Mouse (Mus musculus): Measurements from ENCODE around the gene Vmn1r236. TPM values are rescaled to one million over a fixed set of nuclear protein-coding genes. Genes with fewer than 3 reads are reported as not detected.
A peak's percentile ranks its signal among the peaks of the same experiment; 100 is the strongest.

Gene Vmn1r236
- not detected in 2 replicates for polyA plus RNA-seq (2015; fragmentation: Nextera tagmentation; extraction: Ambion mirVana)

GRCm38 (mm10) chr17:21282642-21283041, at the start of gene Vmn1r236:
Gene Vmn1r236, plus strand, starts transcription at chr17:21282942.
- Histone ChIP-seq H3K27me3 (no peaks in the 10 kb centered on the region), H3K36me3 (no peaks in the 10 kb centered on the region), H3K4me1 (replicated peaks) (no peaks in the 10 kb centered on the region), H3K4me3 (no peak within 1 kb of the TSS), H3K27ac (no peak within 1 kb of the TSS), H3K9me3 (replicated peaks) (no peaks in the 10 kb centered on the region), H3K4me2 (no peak within 1 kb of the TSS), H3K9ac (no peak within 1 kb of the TSS)
- 67% methylated on average over 3 of the region's 3 CpGs for WGBS
- ATAC-seq (replicated peaks; ENCODE audit: insufficient number of reproducible peaks, insufficient read depth, low FRiP score, low read depth): no peak

GRCm38 (mm10) chr17:21256111-21256510, 26.6 kb upstream of the Vmn1r236 start, which contains the start of gene Vmn1r235:
Gene Vmn1r235, plus strand, starts transcription at chr17:21256411.
- Histone ChIP-seq H3K4me2 (no peak within 1 kb of the TSS), H3K27ac (no peak within 1 kb of the TSS), H3K4me3 (no peak within 1 kb of the TSS), H3K9ac (no peak within 1 kb of the TSS), H3K36me3 (no peaks in the 10 kb centered on the region), H3K27me3 (no peaks in the 10 kb centered on the region), H3K9me3 (replicated peaks) (no peaks in the 10 kb centered on the region), H3K4me1 (replicated peaks) (no peaks in the 10 kb centered on the region)
- no peak for ATAC-seq (replicated peaks; ENCODE audit: insufficient number of reproducible peaks, insufficient read depth, low FRiP score, low read depth)

GRCm38 (mm10) chr17:21272103-21272502, 10.6 kb upstream of the Vmn1r236 start:
- H3K9me3 ChIP-seq (replicated peaks): no peaks in the 10 kb centered on the region
- no peak overlapping the region for H3K9ac ChIP-seq
- no peak overlapping the region for H3K4me3 ChIP-seq
- no peaks in the 10 kb centered on the region for H3K4me1 ChIP-seq (replicated peaks)
- no peak overlapping the region for H3K4me2 ChIP-seq
- 10% methylated on average over 4 of the region's 4 CpGs for WGBS
- H3K36me3 ChIP-seq: no peaks in the 10 kb centered on the region
- no peak overlapping the region for H3K27ac ChIP-seq
- no peak for ATAC-seq (replicated peaks; ENCODE audit: insufficient number of reproducible peaks, insufficient read depth, low FRiP score, low read depth)
- H3K27me3 ChIP-seq: no peaks in the 10 kb centered on the region

GRCm38 (mm10) chr17:21284395-21284794, 1.7 kb downstream of the Vmn1r236 start:
- Histone ChIP-seq H3K36me3 (no peaks in the 10 kb centered on the region), H3K27ac (no peak overlapping the region), H3K9me3 (replicated peaks) (no peaks in the 10 kb centered on the region), H3K4me3 (no peak overlapping the region), H3K27me3 (no peaks in the 10 kb centered on the region), H3K4me2 (no peak overlapping the region), H3K9ac (no peak overlapping the region), H3K4me1 (replicated peaks) (no peaks in the 10 kb centered on the region)
- no peak for ATAC-seq (replicated peaks; ENCODE audit: insufficient number of reproducible peaks, insufficient read depth, low FRiP score, low read depth)

- Histone ChIP-seq H3K4me2 (no peak overlapping the region), H3K36me3 (no peaks in the 10 kb centered on the region), H3K9ac (no peak overlapping the region), H3K4me1 (replicated peaks) (no peaks in the 10 kb centered on the region), H3K27me3 (no peaks in the 10 kb centered on the region), H3K9me3 (replicated peaks) (no peaks in the 10 kb centered on the region), H3K4me3 (no peak overlapping the region), H3K27ac (no peak overlapping the region)
- peak; percentile 77; the same call in 1 of the 2 replicates for ATAC-seq (replicated peaks; ENCODE audit: insufficient number of reproducible peaks, insufficient read depth, low FRiP score, low read depth)
Observed at GRCm38 (mm10) chr17:21289695-21290094, 7.0 kb downstream of the Vmn1r236 start.

GRCm38 (mm10) chr17:21311565-21311964, 28.8 kb downstream of the Vmn1r236 start, which contains the start of gene Vmn1r237:
Gene Vmn1r237, plus strand, starts transcription at chr17:21311865.
- no peak for ATAC-seq (replicated peaks; ENCODE audit: insufficient number of reproducible peaks, insufficient read depth, low FRiP score, low read depth)
- Histone ChIP-seq H3K4me1 (replicated peaks) (no peaks in the 10 kb centered on the region), H3K27me3 (no peaks in the 10 kb centered on the region), H3K9ac (no peak within 1 kb of the TSS), H3K27ac (no peak within 1 kb of the TSS), H3K9me3 (replicated peaks) (no peaks in the 10 kb centered on the region), H3K36me3 (no peaks in the 10 kb centered on the region), H3K4me2 (no peak within 1 kb of the TSS), H3K4me3 (no peak within 1 kb of the TSS)

Small RNA genes lying within 50 kb of the gene (microRNA-seq; reads per million reads assigned to microRNA genes)
- gene Gm26384: not detected

Other genes starting within 250 kb of the Vmn1r236 start
- gene Vmn1r234, start 56.9 kb upstream of the Vmn1r236 start, polyA plus RNA-seq (2015; fragmentation: Nextera tagmentation; extraction: Ambion mirVana): not detected in 2 replicates
- not detected in 2 replicates for gene Vmn1r235, start 26.5 kb upstream of the Vmn1r236 start, polyA plus RNA-seq (2015; fragmentation: Nextera tagmentation; extraction: Ambion mirVana)
- gene Vmn1r237, start 28.9 kb downstream of the Vmn1r236 start, polyA plus RNA-seq (2015; fragmentation: Nextera tagmentation; extraction: Ambion mirVana): not detected in 2 replicates
- gene Zfp677, start 100.8 kb downstream of the Vmn1r236 start, polyA plus RNA-seq (2015; fragmentation: Nextera tagmentation; extraction: Ambion mirVana): 1.9 and 2.0 TPM in 2 replicates
- gene Zfp54, start 140.3 kb downstream of the Vmn1r236 start, polyA plus RNA-seq (2015; fragmentation: Nextera tagmentation; extraction: Ambion mirVana): 2.8 and 4.9 TPM in 2 replicates
- 9.3 and 11.0 TPM in 2 replicates for gene Zfp51, start 167.4 kb downstream of the Vmn1r236 start, polyA plus RNA-seq (2015; fragmentation: Nextera tagmentation; extraction: Ambion mirVana)
- 4.9 and 6.9 TPM in 2 replicates for gene Zfp53, start 206.1 kb downstream of the Vmn1r236 start, polyA plus RNA-seq (2015; fragmentation: Nextera tagmentation; extraction: Ambion mirVana)

All from heart, embryonic 15.5 days (tissue).